In the genomic region with DNA sequence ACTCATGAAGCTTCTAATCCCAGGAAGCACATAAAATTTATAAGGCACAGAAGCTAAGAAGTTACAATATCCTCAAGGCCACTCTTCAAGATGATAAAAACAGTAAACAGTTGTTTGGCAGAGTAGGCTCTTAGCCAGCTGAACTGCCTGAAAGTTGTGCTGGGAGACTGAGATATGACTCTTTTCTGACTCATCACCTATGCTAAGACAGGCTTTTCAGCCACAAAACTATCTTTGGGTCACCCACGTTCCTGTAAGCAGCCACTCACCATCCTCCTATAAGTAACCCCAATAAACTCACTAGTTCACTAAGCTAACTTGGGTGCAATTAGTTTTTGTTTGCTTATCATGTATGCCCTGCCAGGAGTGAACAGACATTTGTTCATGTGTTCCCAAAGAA, we compare ENCODE assay signal across 22 mouse cellular contexts.
DNase-seq lines count a peak whose midpoint lies in the region; ATAC-seq lines count a peak whose summit lies in the region.
"Had no signal": no experiment of that assay in that cellular context is flagged by ENCODE, and none has a peak within 500 bp of the region (broad histone marks: within the 10 kb centered on the region; RNA-seq: fewer than 3 reads in every experiment).

No protein-coding gene starts in this region.

- peak; percentile 52; the same call in 1 of the 2 replicates for ATAC-seq in common myeloid progenitor, adult 5-6 weeks (replicated peaks; ENCODE audit: low read depth, poor library complexity, severe bottlenecking)
- ATAC-seq in megakaryocyte-erythroid progenitor cell, adult 5-6 weeks (replicated peaks; ENCODE audit: low FRiP score, low TSS enrichment, poor library complexity, severe bottlenecking), result peak; percentile 99
- no peak for ATAC-seq in frontal cortex, adult (ENCODE audit: low TSS enrichment)
- ATAC-seq in erythroblast, adult 5-6 weeks (replicated peaks; ENCODE audit: low FRiP score, poor library complexity, severe bottlenecking), result no peak
- ATAC-seq: activated CD4-positive, CD25-positive, alpha-beta regulatory T cell, adult 4 months; forebrain, embryonic 13.5 days; forebrain, embryonic 15.5 days; forebrain, postnatal 0 days; Patski had no signal

- DNase-seq in 3T3-L1 (ENCODE audit: low read depth, low spot score), result peak; percentile 73
- peak; percentile 51 for DNase-seq in MEL-GATA-1-ER (ENCODE audit: extremely low read depth, low read depth)
- DNase-seq in spleen, postnatal 36 days (ENCODE audit: low spot score in 2 of 2), result no peak
- DNase-seq in kidney, adult 8-10 months, result no peak
- DNase-seq: adrenal gland, adult 2 months; adrenal gland, postnatal 10 days; adrenal gland, postnatal 25 days; cerebellum, adult 11 months; cerebellum, adult 2 months; cerebellum, adult 9-10 months; cerebellum, postnatal 10 days; cerebellum, postnatal 25 days; embryo, embryonic 11 days; forebrain, postnatal 0 days had no signal

Comparison
In these comparisons a context has a peak if more than half of its experiments do, and no peak if none do; other contexts are left out.
1. DNase-seq: peak in 3T3-L1 (single experiment) and MEL-GATA-1-ER (single experiment); none in spleen, postnatal 36 days (0 of 2) and kidney, adult 8-10 months (0 of 2).
2. ATAC-seq: peak in common myeloid progenitor, adult 5-6 weeks (single experiment) and megakaryocyte-erythroid progenitor cell, adult 5-6 weeks (single experiment); none in frontal cortex, adult (single experiment) and erythroblast, adult 5-6 weeks (single experiment).